Mouse (Mus musculus) liver, embryonic 13.5 days (tissue): ENCODE results near the gene Olfr1396. TPM values are rescaled to one million over a fixed set of nuclear protein-coding genes. Genes with fewer than 3 reads are reported as not detected.
A peak's percentile ranks its signal among the peaks of the same experiment; 100 is the strongest.
"Not testable (repeated sequence)": the region's sequence is repeated elsewhere in the genome, so short reads cannot be mapped to it uniquely, and the experiment has no call there.

Experiments used
- ATAC-seq: fragments of 200-750 bp; cut with Nextera tagmentation; 2 replicates; pipeline ENCODE4 v1.8.0; 2017; ENCODE audit warnings: low read depth, mild to moderate bottlenecking, moderate number of reproducible peaks, moderate library complexity
- DNase-seq: peaks from one replicate; pipeline ENCODE4 v3.0.0; 2022
- H3K27ac ChIP-seq: fragments of 300-500 bp; sonication (generic); 2 replicates; pipeline ENCODE4 v1.5.1; 2015; ENCODE audit warnings: moderate library complexity, mild to moderate bottlenecking, inconsistent platforms
- H3K27me3 ChIP-seq: fragments of 300-500 bp; sonication (generic); 2 replicates; pipeline ENCODE4 v1.6.1; 2015; ENCODE audit warnings: mild to moderate bottlenecking, inconsistent platforms
- H3K36me3 ChIP-seq: fragments of 300-500 bp; sonication (generic); 2 replicates; pipeline ENCODE4 v1.6.1; 2015; ENCODE audit warnings: mild to moderate bottlenecking, inconsistent platforms
- H3K4me1 ChIP-seq: fragments of 300-500 bp; sonication (generic); replicated peaks from 2 replicates; pipeline ENCODE4 v1.6.1; 2015; ENCODE audit warnings: inconsistent platforms
- H3K4me2 ChIP-seq: fragments of 300-500 bp; sonication (generic); 2 replicates; pipeline ENCODE4 v1.6.1; 2015; ENCODE audit warnings: inconsistent platforms, mild to moderate bottlenecking, moderate library complexity
- H3K4me3 ChIP-seq: fragments of 300-500 bp; sonication (generic); replicated peaks from 2 replicates; pipeline ENCODE4 v1.5.1; 2015; ENCODE audit warnings: mild to moderate bottlenecking, inconsistent platforms
- H3K9ac ChIP-seq: fragments of 300-500 bp; sonication (generic); 2 replicates; pipeline ENCODE4 v1.6.1; 2015; ENCODE audit warnings: mild to moderate bottlenecking, inconsistent platforms
- H3K9me3 ChIP-seq: fragments of 300-500 bp; sonication (generic); replicated peaks from 2 replicates; pipeline ENCODE4 v1.6.1; 2016; ENCODE audit warnings: inconsistent platforms
- WGBS: fragments of 180-500 bp; shearing (Covaris S2); methylation state at CpG from one replicate; pipeline ENCODE4 v1.1.7; 2015; ENCODE audit not compliant: insufficient replicate concordance; 5-methylcytosine and 5-hydroxymethylcytosine counted together
- polyA plus RNA-seq: library from polyadenylated mRNA; unstranded; fragments of >200 nt; fragmentation: Nextera tagmentation; extraction: Ambion mirVana; gene quantifications from 2 replicates; pipeline ENCODE4 v1.2.1, GENCODE M21; 2015

The Olfr1396 gene
- polyA plus RNA-seq, 1 experiment from 2014 or later = not detected

DNA sequence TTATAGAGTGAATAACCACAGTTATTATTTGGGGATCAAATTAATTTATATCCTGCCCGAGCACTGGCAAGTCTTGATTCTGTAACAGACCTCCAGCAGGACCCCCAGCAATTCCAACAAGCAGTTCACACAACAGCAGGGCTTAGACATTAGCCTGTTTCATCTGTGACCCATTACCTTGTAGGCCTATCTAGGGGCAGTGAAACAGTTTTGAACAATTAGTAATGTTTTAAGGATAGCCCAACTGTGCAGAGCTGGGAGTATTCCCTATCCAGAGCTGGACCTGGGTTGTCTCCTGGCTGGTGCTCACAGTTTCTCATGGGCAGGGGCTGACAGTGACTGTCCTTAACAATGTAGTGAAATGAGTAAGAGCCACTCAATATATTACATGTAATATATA is 37.7 kb downstream of the Olfr1396 start:
- no peaks in the 10 kb centered on the region for H3K27me3 ChIP-seq
- peak overlapping the region; percentile 61 for H3K27ac ChIP-seq
- H3K9me3 ChIP-seq = no peaks in the 10 kb centered on the region
- no peak overlapping the region; the same call in 1 of the 2 replicates for H3K9ac ChIP-seq
- H3K36me3 ChIP-seq = no peaks in the 10 kb centered on the region
- 61% methylated on average over 1 of the region's 1 CpGs for WGBS
- DNase-seq (no peak), ATAC-seq (no peak)
- H3K4me1 ChIP-seq = peaks cover 22% of the 10 kb centered on the region
- H3K4me2 ChIP-seq = no peak overlapping the region
- no peak overlapping the region for H3K4me3 ChIP-seq

DNA sequence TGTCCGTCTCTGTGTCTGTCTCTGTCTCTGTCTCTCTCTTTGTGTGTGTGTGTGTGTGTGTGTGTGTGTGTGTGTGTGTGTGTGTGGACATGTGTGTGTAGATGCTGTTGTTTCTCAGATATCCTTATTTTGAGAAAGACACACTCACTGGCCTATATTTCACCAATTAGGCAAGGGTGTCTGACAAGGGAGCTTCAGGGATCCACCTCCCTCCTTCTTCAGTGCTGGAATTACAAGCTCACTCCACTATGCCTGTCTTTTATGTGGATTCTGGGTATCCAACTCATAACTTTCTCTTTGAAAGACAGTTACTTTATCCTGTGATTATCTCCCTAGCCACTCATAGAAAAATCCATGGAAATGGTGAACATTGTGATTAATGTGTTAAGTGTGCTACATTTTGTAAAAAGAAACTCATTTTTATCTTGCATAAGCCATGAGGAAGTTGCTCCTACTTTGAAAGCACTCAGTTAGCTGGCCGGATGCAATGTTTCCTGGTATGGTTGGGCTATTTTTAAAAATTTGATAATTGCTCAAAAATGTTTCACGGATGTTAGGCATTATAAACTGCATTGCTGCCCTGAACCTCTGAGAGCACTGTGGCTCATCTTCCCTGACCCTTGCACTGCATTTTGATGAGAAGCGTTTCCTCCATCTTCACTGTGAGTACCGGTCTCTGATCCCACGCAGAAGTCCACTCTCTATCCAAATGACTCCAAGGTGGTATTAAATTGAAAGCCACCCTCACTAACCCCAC is 38.5 kb downstream of the Olfr1396 start, which contains the start of gene Ifi47:
Gene Ifi47 (plus strand): TSS at position 587 of the 757 bp plus-strand sequence.
- not testable (repeated sequence) for H3K27me3 ChIP-seq, H3K36me3 ChIP-seq, H3K4me3 ChIP-seq, H3K9ac ChIP-seq, DNase-seq, H3K9me3 ChIP-seq
- Histone ChIP-seq H3K27ac (peak within 1 kb of the TSS; percentile 61), H3K4me2 (peak within 1 kb of the TSS; percentile 19; the same call in 1 of the 2 replicates), H3K4me1 (peaks cover 14% of the 10 kb centered on the region)
- 24% methylated on average over 6 of the region's 6 CpGs for WGBS
- 0 out of 2 replicates have a peak, but pooled peaks have one; percentile 26 for ATAC-seq

DNA sequence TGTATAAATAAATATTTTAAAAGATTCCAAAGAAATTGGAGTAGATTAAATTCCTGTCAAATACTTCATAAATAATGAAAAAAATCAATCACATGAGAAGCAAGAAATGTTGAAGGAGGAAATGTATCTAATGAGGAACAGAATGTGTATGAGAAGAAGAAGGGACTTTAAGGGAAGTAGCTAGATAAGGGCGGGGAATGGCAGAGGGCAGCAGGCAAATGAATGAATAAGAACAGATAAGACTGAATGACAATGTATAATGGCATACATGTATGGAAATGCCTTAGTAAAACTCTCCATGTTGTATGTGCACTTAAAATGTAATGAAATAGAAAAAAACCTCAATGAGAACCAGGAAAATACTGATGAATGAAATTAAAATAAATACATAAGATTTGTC is 46.3 kb downstream of the Olfr1396 start:
- 26% methylated on average over 1 of the region's 1 CpGs for WGBS

DNA sequence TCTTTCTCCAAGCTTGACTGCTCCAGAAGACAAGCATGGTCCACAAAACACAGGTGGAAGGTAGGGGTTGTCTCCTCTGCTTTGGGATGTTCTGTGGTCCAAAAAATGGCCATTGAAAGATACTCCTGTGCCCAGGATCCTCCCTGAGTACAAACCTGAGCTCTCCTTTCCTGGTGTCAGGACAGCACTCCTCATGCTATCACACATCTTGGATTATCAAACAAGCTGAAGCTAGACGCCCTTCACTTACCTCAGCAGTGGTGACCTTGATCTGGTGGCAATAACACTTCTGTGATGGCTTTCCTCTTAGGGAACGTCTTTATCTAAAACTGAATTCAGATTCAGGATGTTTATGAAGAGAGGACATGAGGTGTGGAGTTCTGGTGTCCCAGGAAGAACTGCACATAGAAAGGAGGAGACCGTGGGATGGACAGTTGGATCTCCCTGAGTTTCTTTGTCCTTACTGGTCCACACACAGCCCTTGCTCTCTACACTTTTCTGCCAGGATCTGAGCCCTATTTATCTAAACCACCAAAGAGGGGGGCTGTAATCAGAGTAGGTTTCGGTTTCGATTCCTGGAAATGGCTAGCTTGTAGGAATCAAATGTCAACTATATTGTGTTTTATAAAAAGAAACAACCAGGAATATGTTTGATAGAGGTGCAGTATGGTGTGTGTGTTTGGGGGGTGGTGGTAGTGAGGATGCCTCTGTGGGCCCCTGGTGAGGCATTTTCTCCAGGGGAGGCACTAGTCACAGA is 50.8 kb downstream of the Olfr1396 start, which contains the start of gene Tgtp2:
Gene Tgtp2 (minus strand): TSS at position 494 of the 757 bp plus-strand sequence.
- not testable (repeated sequence) for H3K4me1 ChIP-seq, H3K36me3 ChIP-seq, H3K9ac ChIP-seq, H3K9me3 ChIP-seq, H3K4me3 ChIP-seq, H3K4me2 ChIP-seq, H3K27me3 ChIP-seq, ATAC-seq, DNase-seq, H3K27ac ChIP-seq
- 49% methylated on average over 5 of the region's 5 CpGs for WGBS

More for the DNA sequence above, 46.3 kb downstream of the Olfr1396 start:
- DNase-seq (no peak), ATAC-seq (no peak)
- Histone ChIP-seq H3K36me3 (no peaks in the 10 kb centered on the region), H3K4me2 (no peak overlapping the region), H3K9ac (no peak overlapping the region), H3K27ac (no peak overlapping the region), H3K4me3 (no peak overlapping the region), H3K4me1 (no peaks in the 10 kb centered on the region), H3K27me3 (no peaks in the 10 kb centered on the region), H3K9me3 (no peaks in the 10 kb centered on the region)

DNA sequence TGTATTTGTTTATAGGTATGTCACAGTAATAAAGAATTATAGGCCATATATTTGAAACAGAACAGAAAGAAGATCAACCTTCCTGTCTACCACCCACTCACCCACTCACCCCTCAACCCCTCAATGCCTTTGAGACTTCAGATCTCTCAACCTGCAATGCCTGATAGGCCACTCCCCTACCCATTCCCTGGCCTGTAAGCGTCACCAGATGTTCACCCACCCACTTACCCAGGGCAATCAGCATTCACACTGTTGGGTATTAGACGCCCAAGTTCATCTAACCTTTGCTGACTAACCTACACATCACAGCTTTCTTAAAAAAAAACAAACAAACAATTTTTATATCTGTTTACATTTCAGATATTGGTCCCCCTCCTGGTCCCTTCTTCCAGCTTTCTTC is 52.8 kb downstream of the Olfr1396 start:
- H3K27me3 ChIP-seq, H3K4me1 ChIP-seq, ATAC-seq, H3K27ac ChIP-seq, H3K4me3 ChIP-seq, H3K36me3 ChIP-seq, H3K4me2 ChIP-seq, DNase-seq, H3K9ac ChIP-seq, H3K9me3 ChIP-seq: not testable (repeated sequence)
- WGBS = 41% methylated on average over 2 of the region's 2 CpGs

DNA sequence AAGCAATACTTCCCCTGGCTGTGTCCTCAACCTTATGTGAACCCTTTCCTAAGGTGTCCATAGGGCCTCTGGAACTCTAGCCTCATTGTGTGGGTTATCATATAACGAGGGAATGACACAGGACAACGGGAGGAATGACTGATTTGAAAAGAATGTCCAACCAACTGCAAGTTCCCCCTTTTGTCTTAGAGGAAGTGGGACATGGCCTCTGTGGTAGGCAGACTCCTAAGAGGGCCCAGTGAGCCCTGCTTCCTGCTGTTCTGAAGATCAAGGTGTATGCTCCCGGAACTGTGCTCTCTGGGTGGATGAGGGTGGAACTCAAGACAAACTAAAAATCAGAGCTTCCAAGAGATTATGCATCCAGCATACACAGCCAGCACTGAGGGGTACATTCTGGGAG is 54.6 kb downstream of the Olfr1396 start:
- not testable (repeated sequence) for H3K9ac ChIP-seq, H3K27ac ChIP-seq, H3K4me3 ChIP-seq, H3K9me3 ChIP-seq, H3K27me3 ChIP-seq, H3K36me3 ChIP-seq, H3K4me2 ChIP-seq, H3K4me1 ChIP-seq, ATAC-seq, DNase-seq
- WGBS = 6% methylated on average over 2 of the region's 3 CpGs

Other genes starting within 250 kb of the Olfr1396 start
- 17.0 and 19.8 TPM in 2 replicates for gene Irgm1, start 243.2 kb downstream of the Olfr1396 start, polyA plus RNA-seq
- 0.20 and 0.38 TPM in 2 replicates for gene Gm5431, start 212.7 kb downstream of the Olfr1396 start, polyA plus RNA-seq
- gene Psme2b, start 168.7 kb downstream of the Olfr1396 start, polyA plus RNA-seq = 2.0 and 3.6 TPM in 2 replicates
- gene Olfr56, start 136.0 kb downstream of the Olfr1396 start, polyA plus RNA-seq = 0.05 and 0.12 TPM in 2 replicates
- 0.54 and 0.65 TPM in 2 replicates for gene 9930111J21Rik1, start 135.5 kb downstream of the Olfr1396 start, polyA plus RNA-seq
- gene Gm12185, start 122.6 kb downstream of the Olfr1396 start, polyA plus RNA-seq = not detected in 2 replicates
- gene Tgtp1, start 120.7 kb downstream of the Olfr1396 start, polyA plus RNA-seq = 0.67 and 0.78 TPM in 2 replicates
- gene 9930111J21Rik2, start 63.6 kb downstream of the Olfr1396 start, polyA plus RNA-seq = 0.52 and 0.65 TPM in 2 replicates
- 0.22 and 0.59 TPM in 2 replicates for gene Tgtp2, start 50.7 kb downstream of the Olfr1396 start, polyA plus RNA-seq
- 7.3 and 7.4 TPM in 2 replicates for gene Ifi47, start 38.3 kb downstream of the Olfr1396 start, polyA plus RNA-seq
- gene Olfr1395, start 27.4 kb upstream of the Olfr1396 start, polyA plus RNA-seq = not detected in 2 replicates
- gene Olfr1394, start 39.5 kb upstream of the Olfr1396 start, polyA plus RNA-seq = not detected in 2 replicates
- 0.78 and 0.81 TPM in 2 replicates for gene Btnl9, start 72.3 kb upstream of the Olfr1396 start, polyA plus RNA-seq
- 10.7 and 14.2 TPM in 2 replicates for gene Zfp62, start 88.4 kb upstream of the Olfr1396 start, polyA plus RNA-seq
- 32.0 and 32.6 TPM in 2 replicates for gene Mgat1, start 129.3 kb upstream of the Olfr1396 start, polyA plus RNA-seq
- not detected in 2 replicates for gene Olfr1393, start 163.4 kb upstream of the Olfr1396 start, polyA plus RNA-seq
- gene Olfr1392, start 170.4 kb upstream of the Olfr1396 start, polyA plus RNA-seq = not detected in 2 replicates
- gene Olfr10, start 189.9 kb upstream of the Olfr1396 start, polyA plus RNA-seq = not detected in 2 replicates
- gene Olfr1391, start 207.9 kb upstream of the Olfr1396 start, polyA plus RNA-seq = not detected in 2 replicates
- gene Olfr1390, start 220.3 kb upstream of the Olfr1396 start, polyA plus RNA-seq = not detected in 2 replicates